Mouse (Mus musculus) kidney, embryonic 16.5 days (tissue): Measurements from ENCODE around the gene Slc17a4. TPM values are rescaled to one million over a fixed set of nuclear protein-coding genes. Genes with fewer than 3 reads are reported as not detected.

Experiments
- ATAC-seq: fragments of 200-750 bp; cut with Nextera tagmentation; 2 replicates; pipeline ENCODE4 v1.8.0; 2017; ENCODE audit warnings: moderate TSS enrichment; ENCODE audit not compliant: low FRiP score, low TSS enrichment
- H3K27ac ChIP-seq: fragments of 300-500 bp; sonication (generic); 2 replicates; pipeline ENCODE4 v1.5.1; 2014; ENCODE audit warnings: low read length
- H3K27me3 ChIP-seq: fragments of 300-500 bp; sonication (generic); 2 replicates; pipeline ENCODE4 v1.6.1; 2014; ENCODE audit warnings: low read length, control low read depth, mixed read lengths; ENCODE audit not compliant: insufficient read depth
- H3K36me3 ChIP-seq: fragments of 300-500 bp; sonication (generic); 2 replicates; pipeline ENCODE4 v1.6.1; 2014; ENCODE audit warnings: low read length, control low read depth, mixed read lengths; ENCODE audit not compliant: insufficient read depth
- H3K4me1 ChIP-seq: fragments of 300-500 bp; sonication (generic); 2 replicates; pipeline ENCODE4 v1.6.1; 2014; ENCODE audit warnings: low read length, control low read depth, mixed read lengths; ENCODE audit not compliant: insufficient read depth
- H3K4me2 ChIP-seq: fragments of 300-500 bp; sonication (generic); replicated peaks from 2 replicates; pipeline ENCODE4 v1.6.1; 2014; ENCODE audit warnings: low read depth, low read length
- H3K4me3 ChIP-seq: fragments of 300-500 bp; sonication (generic); 2 replicates; pipeline ENCODE4 v1.5.1; 2014; ENCODE audit warnings: mild to moderate bottlenecking, low read length
- H3K9ac ChIP-seq: fragments of 300-500 bp; sonication (generic); replicated peaks from 2 replicates; pipeline ENCODE4 v1.6.1; 2014; ENCODE audit warnings: low read length
- H3K9me3 ChIP-seq: fragments of 300-500 bp; sonication (generic); 2 replicates; pipeline ENCODE4 v1.6.1; 2016; ENCODE audit warnings: low read length, control low read depth
- WGBS: fragments of 180-500 bp; shearing (Covaris S2); extraction: QIAGEN DNeasy Blood & Tissue Kit; methylation state at CpG from one replicate; pipeline ENCODE4 v1.1.7; 2014; 5-methylcytosine and 5-hydroxymethylcytosine counted together
- polyA plus RNA-seq: library from polyadenylated mRNA; unstranded; fragments of >200 nt; fragmentation: Nextera tagmentation; extraction: Ambion mirVana; gene quantifications from 2 replicates; pipeline ENCODE4 v1.2.1, GENCODE M21; 2015

Slc17a4 gene
- 4.4 and 4.9 TPM in 2 replicates for polyA plus RNA-seq

DNA sequence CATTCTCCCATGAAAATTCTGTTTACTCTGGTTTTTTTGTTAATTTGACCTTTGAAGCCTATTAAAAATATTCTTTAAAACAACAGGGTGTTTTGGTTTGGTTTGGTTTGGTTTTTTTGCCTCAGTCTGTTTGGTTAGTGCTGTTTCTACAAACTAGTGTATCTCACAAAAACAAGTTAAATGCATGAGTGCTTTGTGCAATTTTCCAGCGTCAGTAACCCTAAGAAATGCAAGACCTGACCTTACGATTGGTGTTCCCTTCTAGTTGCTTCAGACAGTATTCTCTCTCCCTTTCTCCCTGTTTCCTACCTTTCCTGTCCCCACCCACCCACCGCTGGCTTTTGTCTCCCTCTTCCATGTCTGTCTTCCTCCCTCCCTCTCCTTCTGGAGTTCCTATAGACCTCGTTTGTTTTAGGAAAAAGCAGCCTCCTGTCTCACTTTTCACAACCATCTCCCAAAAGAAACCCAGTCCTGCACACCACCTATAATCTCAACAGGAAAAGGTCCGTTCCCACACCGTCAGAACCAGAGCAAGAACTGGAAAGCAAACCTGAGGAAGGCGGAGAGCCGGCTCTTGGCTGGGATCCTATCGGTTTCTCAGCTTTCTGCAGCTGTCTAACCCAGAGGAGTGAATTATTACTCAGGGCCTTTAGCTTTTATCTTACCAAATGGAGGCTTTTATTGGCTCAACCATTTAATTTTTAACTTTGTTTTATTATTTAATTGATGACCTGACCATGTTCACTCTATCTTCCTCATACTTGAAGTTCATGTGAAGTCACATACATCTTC lies at the start of gene Slc17a4:
Slc17a4 (minus strand) TSS at position 634 of the 792 bp plus-strand sequence.
- 12% methylated on average over 9 of the region's 9 CpGs for WGBS
- ATAC-seq, result peak; percentile 68; the same call in 1 of the 2 replicates
- Histone ChIP-seq H3K4me2 (peak within 1 kb of the TSS; percentile 20), H3K27me3 (no peaks in the 10 kb centered on the region), H3K4me3 (no peak within 1 kb of the TSS), H3K9me3 (no peaks in the 10 kb centered on the region), H3K36me3 (no peaks in the 10 kb centered on the region), H3K9ac (no peak within 1 kb of the TSS), H3K27ac (peak within 1 kb of the TSS; percentile 59), H3K4me1 (peaks cover 26% of the 10 kb centered on the region)

DNA sequence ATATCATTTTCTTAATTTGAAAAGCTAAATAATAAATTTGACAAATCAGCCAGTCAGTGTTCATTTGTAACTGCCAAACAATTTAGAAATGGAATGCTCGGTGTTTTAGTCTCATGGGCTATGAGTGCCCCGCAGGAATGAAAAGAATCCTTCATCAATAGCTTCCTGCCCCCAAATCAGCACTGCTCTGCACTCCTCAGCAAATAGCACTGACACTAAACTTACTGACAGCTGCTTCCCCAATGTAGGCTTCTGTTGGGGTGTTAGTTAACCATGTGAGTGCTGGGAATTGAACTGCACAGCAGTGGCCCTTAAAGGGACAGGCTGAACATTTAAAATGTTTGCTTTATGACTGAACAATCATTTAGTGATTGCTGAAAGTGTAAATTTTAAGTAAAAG lies 45.0 kb upstream of the Slc17a4 start:
- Histone ChIP-seq H3K27me3 (no peaks in the 10 kb centered on the region), H3K9me3 (no peaks in the 10 kb centered on the region), H3K4me3 (no peak overlapping the region), H3K9ac (no peak overlapping the region), H3K4me2 (no peak overlapping the region), H3K4me1 (no peaks in the 10 kb centered on the region), H3K36me3 (no peaks in the 10 kb centered on the region), H3K27ac (no peak overlapping the region)
- ATAC-seq, result no peak
- 30% methylated on average over 2 of the region's 2 CpGs for WGBS

DNA sequence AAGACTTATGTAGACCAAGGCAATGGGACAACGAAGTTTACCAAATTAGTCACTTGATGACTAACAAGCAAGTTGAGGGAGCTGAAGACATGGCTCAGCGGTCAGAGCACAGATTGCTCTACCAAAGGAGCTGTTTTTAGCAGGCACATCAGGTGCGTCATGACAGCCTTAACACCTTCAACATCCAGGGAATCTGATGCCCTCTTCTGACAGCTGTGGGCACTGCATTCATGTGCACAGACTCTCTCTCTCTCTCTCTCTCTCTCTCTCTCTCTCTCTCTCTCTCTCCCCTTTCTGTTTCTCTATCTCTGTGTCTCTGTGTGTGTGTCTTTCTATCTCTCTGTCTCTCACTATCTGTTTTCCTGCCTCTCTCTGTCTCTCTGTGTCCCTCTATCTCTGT lies 36.1 kb upstream of the Slc17a4 start:
- H3K36me3 ChIP-seq, result no peaks in the 10 kb centered on the region
- 72% methylated on average over 3 of the region's 3 CpGs for whole genome bisulfite sequencing

DNA sequence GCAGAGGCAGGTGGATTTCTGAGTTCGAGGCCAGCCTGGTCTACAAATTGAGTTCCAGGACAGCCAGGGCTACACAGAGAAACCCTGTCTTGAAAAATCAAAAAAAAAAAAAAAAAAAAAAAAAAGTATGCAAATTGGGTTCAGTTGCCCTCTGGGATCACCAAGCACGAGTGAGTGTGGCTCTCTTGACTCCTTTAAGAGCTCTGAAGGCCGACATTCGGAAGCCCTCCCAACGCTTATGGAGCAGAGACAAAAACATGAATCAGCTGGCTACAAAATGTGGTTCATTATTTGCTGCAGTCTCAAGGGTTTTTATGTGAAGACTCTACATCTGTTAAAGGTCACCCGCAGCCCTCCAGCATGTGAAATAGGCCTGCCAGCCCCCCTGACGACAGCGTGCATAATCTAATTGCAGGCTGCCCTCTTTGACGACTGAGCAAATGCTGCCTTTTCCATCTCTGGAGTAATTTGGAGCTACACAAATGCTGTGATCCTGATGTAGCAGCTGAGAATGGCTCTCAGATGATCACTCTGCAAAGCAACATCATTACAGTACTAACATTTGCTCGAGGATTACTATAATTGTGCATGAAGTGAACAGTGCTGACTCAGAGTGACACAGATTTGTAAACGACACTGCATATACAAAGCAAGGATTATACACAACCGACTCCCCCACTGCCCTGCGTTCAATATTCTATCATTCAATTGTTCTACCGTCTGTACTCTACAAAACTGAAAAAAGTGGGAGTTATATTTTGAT lies 34.9 kb upstream of the Slc17a4 start:
- no peak overlapping the region for H3K4me3 ChIP-seq
- no peak for ATAC-seq
- no peaks in the 10 kb centered on the region for H3K36me3 ChIP-seq
- no peaks in the 10 kb centered on the region for H3K9me3 ChIP-seq
- 64% methylated on average over 14 of the region's 14 CpGs for WGBS
- H3K9ac ChIP-seq, result no peak overlapping the region
- no peaks in the 10 kb centered on the region for H3K4me1 ChIP-seq
- no peak overlapping the region for H3K27ac ChIP-seq
- no peaks in the 10 kb centered on the region for H3K27me3 ChIP-seq
- H3K4me2 ChIP-seq, result no peak overlapping the region

More for the DNA sequence above, 36.1 kb upstream of the Slc17a4 start:
- ATAC-seq, result no peak
- no peaks in the 10 kb centered on the region for H3K9me3 ChIP-seq
- H3K27ac ChIP-seq, result no peak overlapping the region
- no peak overlapping the region for H3K9ac ChIP-seq
- H3K4me2 ChIP-seq, result no peak overlapping the region
- no peak overlapping the region for H3K4me3 ChIP-seq
- no peaks in the 10 kb centered on the region for H3K27me3 ChIP-seq
- no peaks in the 10 kb centered on the region for H3K4me1 ChIP-seq

DNA sequence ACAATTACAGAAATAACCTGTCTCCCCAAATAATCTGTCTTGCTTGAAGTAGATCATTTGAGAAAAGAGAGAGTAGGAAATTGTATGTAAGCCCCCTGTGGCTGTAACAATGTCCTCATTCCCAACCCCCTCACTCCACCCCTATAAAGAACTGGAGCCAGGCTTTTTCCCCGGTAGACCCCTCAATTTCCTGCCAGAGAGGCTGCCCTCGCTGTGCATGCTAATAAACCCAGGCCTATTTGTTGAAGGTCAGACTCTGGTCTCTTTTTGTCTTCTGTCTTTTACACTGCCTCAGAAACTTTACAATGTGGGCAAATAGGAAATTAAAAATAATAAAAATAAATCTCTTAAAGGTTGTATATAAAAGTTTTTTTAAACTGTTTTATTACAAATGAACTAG lies 31.4 kb upstream of the Slc17a4 start:
- no peaks in the 10 kb centered on the region for H3K36me3 ChIP-seq
- H3K27me3 ChIP-seq, result no peaks in the 10 kb centered on the region
- no peaks in the 10 kb centered on the region for H3K9me3 ChIP-seq
- no peak overlapping the region for H3K4me3 ChIP-seq
- no peak for ATAC-seq
- H3K4me1 ChIP-seq, result no peaks in the 10 kb centered on the region
- no peak overlapping the region for H3K27ac ChIP-seq
- H3K4me2 ChIP-seq, result no peak overlapping the region
- WGBS, result 31% methylated on average over 2 of the region's 2 CpGs
- H3K9ac ChIP-seq, result no peak overlapping the region

DNA sequence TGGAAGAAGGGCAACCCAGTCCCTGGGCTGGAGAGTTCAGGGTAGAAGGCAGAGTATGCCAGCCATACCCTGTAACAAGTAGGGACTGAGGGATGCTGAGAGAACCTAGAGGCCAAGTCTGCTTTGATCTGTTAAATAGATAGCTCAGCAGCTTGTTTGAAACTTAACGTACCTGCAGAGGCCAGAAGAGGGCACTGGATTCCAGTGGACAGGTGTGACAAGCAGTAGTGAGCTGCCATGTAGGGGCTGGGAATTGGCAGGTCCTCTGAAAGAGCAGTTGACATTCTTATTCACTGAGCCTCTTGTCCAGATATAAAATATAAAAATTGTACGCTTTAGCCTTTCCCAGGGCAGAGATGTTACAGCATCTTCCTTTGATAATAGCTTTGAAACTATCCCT lies 28.1 kb upstream of the Slc17a4 start:
- Histone ChIP-seq H3K36me3 (no peaks in the 10 kb centered on the region), H3K9ac (no peak overlapping the region), H3K27me3 (no peaks in the 10 kb centered on the region), H3K4me1 (no peaks in the 10 kb centered on the region), H3K4me3 (no peak overlapping the region), H3K4me2 (no peak overlapping the region), H3K27ac (no peak overlapping the region), H3K9me3 (no peaks in the 10 kb centered on the region)
- 49% methylated on average over 2 of the region's 2 CpGs for WGBS
- no peak; the same call in 1 of the 2 replicates for ATAC-seq

DNA sequence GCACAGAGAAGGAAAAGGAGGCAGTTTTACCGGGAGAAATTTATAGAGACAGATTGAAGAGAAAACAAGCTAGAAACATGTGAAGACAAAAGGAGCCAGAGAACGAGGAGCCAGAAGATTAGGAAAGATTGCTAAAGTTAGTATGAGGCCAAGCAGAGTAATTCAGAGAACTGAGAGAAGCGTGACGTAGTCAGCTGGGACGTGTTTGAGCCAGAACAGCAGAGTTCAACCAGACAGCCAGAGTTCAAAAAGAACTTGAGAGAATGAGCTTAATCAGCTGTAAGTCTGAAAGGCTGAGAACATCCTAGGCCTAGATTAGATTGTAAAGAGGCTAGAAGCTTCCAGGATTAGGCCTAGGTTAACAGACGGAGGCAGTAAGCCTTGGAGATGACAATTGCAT lies 25.5 kb upstream of the Slc17a4 start:
- Histone ChIP-seq H3K4me3 (no peak overlapping the region), H3K27ac (no peak overlapping the region), H3K9ac (no peak overlapping the region), H3K36me3 (no peaks in the 10 kb centered on the region), H3K4me1 (no peaks in the 10 kb centered on the region), H3K27me3 (no peaks in the 10 kb centered on the region), H3K9me3 (no peaks in the 10 kb centered on the region), H3K4me2 (no peak overlapping the region)
- no peak for ATAC-seq
- WGBS, result 57% methylated on average over 6 of the region's 6 CpGs

DNA sequence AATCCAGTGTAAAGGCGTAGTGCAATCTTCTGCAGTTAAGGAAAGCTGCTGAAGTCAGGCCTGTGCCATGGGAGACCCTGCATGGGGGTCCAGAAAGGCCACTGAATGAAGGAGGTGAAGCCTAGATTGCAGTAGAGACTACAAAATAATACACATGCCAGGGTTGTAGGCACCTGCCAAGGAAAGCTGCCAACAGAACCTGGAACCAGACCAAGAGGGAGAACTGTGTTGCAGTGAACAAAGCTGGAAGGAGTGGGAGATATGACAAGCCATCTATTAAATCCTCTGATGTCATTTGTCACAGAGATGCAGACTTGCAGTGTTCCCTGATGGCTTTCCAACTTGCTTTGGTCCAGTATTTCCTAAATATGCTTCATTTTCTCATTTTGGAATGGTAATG lies 23.9 kb upstream of the Slc17a4 start:
- no peak overlapping the region for H3K4me2 ChIP-seq
- no peaks in the 10 kb centered on the region for H3K4me1 ChIP-seq
- no peak overlapping the region for H3K4me3 ChIP-seq
- WGBS, result 86% methylated on average over 1 of the region's 1 CpGs
- H3K36me3 ChIP-seq, result no peaks in the 10 kb centered on the region
- ATAC-seq, result no peak
- no peaks in the 10 kb centered on the region for H3K27me3 ChIP-seq
- H3K9me3 ChIP-seq, result peaks cover 5% of the 10 kb centered on the region; the same call in 1 of the 2 replicates
- H3K27ac ChIP-seq, result no peak overlapping the region
- no peak overlapping the region for H3K9ac ChIP-seq

DNA sequence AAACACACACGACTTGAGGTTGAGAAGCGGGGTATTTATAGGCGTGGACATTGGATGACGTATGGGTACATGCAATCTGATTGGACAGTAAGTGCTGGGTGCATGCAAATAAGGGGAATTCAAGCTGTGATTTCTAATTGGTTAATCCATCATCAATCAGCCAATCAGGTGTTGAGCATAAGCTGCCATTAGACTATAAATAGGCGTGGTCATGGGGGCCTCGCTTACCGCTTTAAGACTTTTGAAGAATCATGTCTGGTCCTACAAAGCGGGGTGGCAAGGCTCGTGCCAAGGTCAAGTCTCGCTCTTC lies 19.4 kb upstream of the Slc17a4 start, which contains the start of gene Hist1h2aa:
Hist1h2aa (plus strand) TSS at position 252 of the 310 bp plus-strand sequence.
- no peak within 1 kb of the TSS for H3K9ac ChIP-seq
- ATAC-seq, result no peak
- WGBS, result 94% methylated on average over 10 of the region's 10 CpGs

More for the DNA sequence above, 19.4 kb upstream of the Slc17a4 start, which contains the start of gene Hist1h2aa:
- H3K4me2 ChIP-seq, result no peak within 1 kb of the TSS
- H3K9me3 ChIP-seq, result peaks cover 5% of the 10 kb centered on the region; the same call in 1 of the 2 replicates
- no peak within 1 kb of the TSS for H3K4me3 ChIP-seq
- H3K4me1 ChIP-seq, result no peaks in the 10 kb centered on the region
- no peaks in the 10 kb centered on the region for H3K36me3 ChIP-seq
- H3K27ac ChIP-seq, result no peak within 1 kb of the TSS
- no peaks in the 10 kb centered on the region for H3K27me3 ChIP-seq
